In the genomic region with DNA sequence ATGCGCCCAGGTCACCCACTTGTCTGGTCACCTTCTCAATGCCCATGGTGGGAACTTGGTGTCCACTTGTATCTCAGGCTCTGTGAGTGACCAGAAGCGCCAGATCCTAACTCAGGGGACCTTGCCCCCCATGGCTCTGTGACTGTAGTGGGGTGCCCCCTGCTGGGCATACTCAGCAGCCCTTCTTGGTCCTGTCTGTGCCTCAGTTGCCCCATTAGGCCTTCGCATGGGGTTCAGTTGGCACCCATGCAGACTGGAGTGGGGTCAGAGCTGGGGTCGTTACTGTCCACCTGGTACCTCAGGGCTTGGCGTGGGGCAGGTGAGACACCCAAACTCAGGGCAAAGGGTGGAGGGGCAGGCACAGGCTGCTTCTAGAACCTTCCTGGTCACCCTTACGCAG, we compare ENCODE assay signal across 11 mouse cellular contexts. TPM values are rescaled to one million over a fixed set of nuclear protein-coding genes. Genes with fewer than 3 reads are reported as not detected.
DNase-seq lines count a peak whose midpoint lies in the region; ATAC-seq and TF ChIP-seq lines count a peak whose summit lies in the region.
"Had no signal": no experiment of that assay in that cellular context is flagged by ENCODE, and none has a peak within 500 bp of the region (broad histone marks: within the 10 kb centered on the region; RNA-seq: fewer than 3 reads in every experiment).

No protein-coding gene starts in this region.

- H3K4me1 ChIP-seq in olfactory bulb, adult 2 months (ENCODE audit: control insufficient read depth, insufficient read depth, low read length), result peaks cover 2% of the 10 kb centered on the region; the same call in 1 of the 2 replicates

- DNase-seq in adrenal gland, postnatal 14 days, result peak; percentile 56
- no peak for DNase-seq in adrenal gland, postnatal 4 days (ENCODE audit: low spot score in 2 of 2)
- DNase-seq in layer of hippocampus, adult 2 months (ENCODE audit: low spot score in 2 of 2), result peak in 1 of 2 experiments; percentile 49
- DNase-seq in layer of hippocampus, adult 9-10 months (ENCODE audit: low spot score), result no peak
- no peak for DNase-seq in urinary bladder, postnatal 14 days (ENCODE audit: low spot score)
- DNase-seq in gastrocnemius, postnatal 25 days, result no peak
- DNase-seq: cerebellum, adult 9-11 months had no signal

- no peak for TF ChIP-seq POLR2A in olfactory bulb, adult 2 months (IDR thresholded peaks at IDR 0.05; ENCODE audit: insufficient read depth, low read depth, low read length)

- WGBS in olfactory bulb, adult 2 months, result 83% methylated on average over 6 of the region's 6 CpGs

- 0 out of 2 replicates have a peak, but pooled peaks have one; percentile 28 for ATAC-seq in erythroblast, adult 5-6 weeks (replicated peaks; ENCODE audit: low FRiP score, poor library complexity, severe bottlenecking)

- H3K27ac ChIP-seq in layer of hippocampus, adult 2 months, result no peak overlapping the region
- no peak overlapping the region for H3K27ac ChIP-seq in olfactory bulb, adult 2 months (ENCODE audit: insufficient read depth, low read depth, low read length)
- H3K27ac ChIP-seq: neural tube, embryonic 13.5 days had no signal

- no peak overlapping the region for H3K4me3 ChIP-seq in layer of hippocampus, adult 2 months
- H3K4me3 ChIP-seq in olfactory bulb, adult 2 months (ENCODE audit: insufficient read depth, low read depth, low read length), result no peak overlapping the region
- H3K4me3 ChIP-seq: neural tube, embryonic 13.5 days had no signal

- TF ChIP-seq CTCF in layer of hippocampus, adult 2 months (conservative IDR thresholded peaks at IDR 0.05), result peak; percentile 87
- TF ChIP-seq CTCF in olfactory bulb, adult 2 months (IDR thresholded peaks at IDR 0.05; ENCODE audit: insufficient read depth, low read depth, low read length), result peak; percentile 63; the same call in 1 of the 2 replicates

RNA-seq across cellular contexts. Expression of gene Wdr18, which starts 6.0 kb away (rescaled TPM):
- total RNA-seq in adrenal gland, postnatal 14 days (2021), result 30.3 and 36.6 TPM in 2 replicates
- 10 to 100 TPM; 42.6 to 45.3 TPM for total RNA-seq in adrenal gland, postnatal 4 days (2021)
- total RNA-seq in layer of hippocampus, adult 2 months (2021), result 10 to 100 TPM; 44.8 to 47.0 TPM
- 4.0 and 7.5 TPM in 2 replicates for total RNA-seq in erythroblast, adult 5-6 weeks (2015; ENCODE audit: low replicate concordance)
- 2.5 and 14.2 TPM in 2 replicates for total RNA-seq in erythroblast, adult 5-6 weeks (2017; ENCODE audit: low replicate concordance)
- not detected in 2 replicates for polyA plus RNA-seq in olfactory bulb, adult 2 months (2012; ENCODE audit: insufficient read depth, insufficient read length, low replicate concordance, missing spikeins)
- total RNA-seq in gastrocnemius, postnatal 25 days (2021), result 10 to 100 TPM; 16.4 to 18.0 TPM

RNA-seq across cellular contexts. Expression of gene Grin3b, which starts 16.6 kb away (rescaled TPM):
- total RNA-seq in adrenal gland, postnatal 14 days (2021), result not detected in 2 replicates
- under 1 TPM; 0.25 to 0.39 TPM for total RNA-seq in adrenal gland, postnatal 4 days (2021)
- total RNA-seq in layer of hippocampus, adult 2 months (2021), result under 1 TPM in 1 of 2 experiments, not detected in 1; 0.15 TPM
- total RNA-seq in erythroblast, adult 5-6 weeks (2015; ENCODE audit: low replicate concordance), result not detected in 2 replicates
- not detected in 2 replicates for total RNA-seq in erythroblast, adult 5-6 weeks (2017; ENCODE audit: low replicate concordance)
- polyA plus RNA-seq in olfactory bulb, adult 2 months (2012; ENCODE audit: insufficient read depth, insufficient read length, low replicate concordance, missing spikeins), result not detected in 2 replicates
- total RNA-seq in gastrocnemius, postnatal 25 days (2021), result not detected
- polyA plus RNA-seq: urinary bladder, adult 2 months had no signal

RNA-seq across cellular contexts. Expression of gene Arid3a, which starts 27.1 kb away (rescaled TPM):
- total RNA-seq in adrenal gland, postnatal 14 days (2021), result 5.9 and 6.9 TPM in 2 replicates
- total RNA-seq in adrenal gland, postnatal 4 days (2021), result 10 to 100 TPM; 12.6 to 15.9 TPM
- total RNA-seq in layer of hippocampus, adult 2 months (2021), result 1 to 10 TPM; 7.5 to 8.5 TPM
- 6.3 and 8.8 TPM in 2 replicates for total RNA-seq in erythroblast, adult 5-6 weeks (2015; ENCODE audit: low replicate concordance)
- total RNA-seq in erythroblast, adult 5-6 weeks (2017; ENCODE audit: low replicate concordance), result 10.5 and 14.7 TPM in 2 replicates
- not detected in 2 replicates for polyA plus RNA-seq in olfactory bulb, adult 2 months (2012; ENCODE audit: insufficient read depth, insufficient read length, low replicate concordance, missing spikeins)
- 1 to 10 TPM; 2.4 to 2.8 TPM for total RNA-seq in gastrocnemius, postnatal 25 days (2021)

RNA-seq across cellular contexts. Expression of gene Tmem259, which starts 30.2 kb away (rescaled TPM):
- total RNA-seq in adrenal gland, postnatal 14 days (2021), result 141 and 157 TPM in 2 replicates
- 100 to 1,000 TPM; 146 to 147 TPM for total RNA-seq in adrenal gland, postnatal 4 days (2021)
- total RNA-seq in layer of hippocampus, adult 2 months (2021), result 100 to 1,000 TPM; 124 TPM
- 13.6 and 29.6 TPM in 2 replicates for total RNA-seq in erythroblast, adult 5-6 weeks (2015; ENCODE audit: low replicate concordance)
- 12.8 and 22.6 TPM in 2 replicates for total RNA-seq in erythroblast, adult 5-6 weeks (2017; ENCODE audit: low replicate concordance)
- polyA plus RNA-seq in olfactory bulb, adult 2 months (2012; ENCODE audit: insufficient read depth, insufficient read length, low replicate concordance, missing spikeins), result not detected in 2 replicates
- 10 to 100 TPM; 70.1 to 80.6 TPM for total RNA-seq in gastrocnemius, postnatal 25 days (2021)

RNA-seq across cellular contexts. Expression of gene R3hdm4, which starts 32.9 kb away (rescaled TPM):
- 75.8 and 82.8 TPM in 2 replicates for total RNA-seq in adrenal gland, postnatal 14 days (2021)
- 100 to 1,000 TPM; 119 to 133 TPM for total RNA-seq in adrenal gland, postnatal 4 days (2021)
- total RNA-seq in layer of hippocampus, adult 2 months (2021), result 100 to 1,000 TPM; 365 to 385 TPM
- 42.8 and 46.1 TPM in 2 replicates for total RNA-seq in erythroblast, adult 5-6 weeks (2015; ENCODE audit: low replicate concordance)
- 25.0 and 28.3 TPM in 2 replicates for total RNA-seq in erythroblast, adult 5-6 weeks (2017; ENCODE audit: low replicate concordance)
- polyA plus RNA-seq in olfactory bulb, adult 2 months (2012; ENCODE audit: insufficient read depth, insufficient read length, low replicate concordance, missing spikeins), result not detected in 2 replicates
- 100 to 1,000 TPM; 103 to 113 TPM for total RNA-seq in gastrocnemius, postnatal 25 days (2021)
